Mouse (Mus musculus): Measurements from ENCODE around the gene Cbln3. TPM values are rescaled to one million over a fixed set of nuclear protein-coding genes. Genes with fewer than 3 reads are reported as not detected.

Cbln3 gene
- polyA plus RNA-seq (2012; rRNA removed; ENCODE audit: low replicate concordance): 0.13 and 0.48 TPM in 2 replicates

DNA sequence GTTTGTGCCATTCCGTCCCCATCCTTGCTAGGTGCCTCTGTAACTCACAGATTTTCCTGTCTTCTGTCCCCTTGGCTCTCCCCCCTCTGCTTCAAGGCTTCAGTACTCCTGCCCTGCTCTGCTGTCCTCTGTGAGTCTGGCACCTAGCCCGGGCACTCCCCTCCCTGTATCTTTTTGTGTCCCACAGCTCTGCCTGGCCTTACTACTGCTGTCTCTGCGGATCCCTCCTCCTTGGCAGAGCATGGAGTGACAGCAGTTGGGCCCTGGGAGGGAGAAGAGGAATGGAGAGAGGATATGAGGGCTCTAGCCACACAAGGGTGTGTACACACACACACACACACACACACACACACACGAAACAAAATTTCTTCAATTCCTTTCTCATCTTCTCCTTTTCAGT lies at the start of gene Cbln3:
Gene Cbln3, minus strand, starts transcription at position 227 of the 400 bp plus-strand sequence.

DNA sequence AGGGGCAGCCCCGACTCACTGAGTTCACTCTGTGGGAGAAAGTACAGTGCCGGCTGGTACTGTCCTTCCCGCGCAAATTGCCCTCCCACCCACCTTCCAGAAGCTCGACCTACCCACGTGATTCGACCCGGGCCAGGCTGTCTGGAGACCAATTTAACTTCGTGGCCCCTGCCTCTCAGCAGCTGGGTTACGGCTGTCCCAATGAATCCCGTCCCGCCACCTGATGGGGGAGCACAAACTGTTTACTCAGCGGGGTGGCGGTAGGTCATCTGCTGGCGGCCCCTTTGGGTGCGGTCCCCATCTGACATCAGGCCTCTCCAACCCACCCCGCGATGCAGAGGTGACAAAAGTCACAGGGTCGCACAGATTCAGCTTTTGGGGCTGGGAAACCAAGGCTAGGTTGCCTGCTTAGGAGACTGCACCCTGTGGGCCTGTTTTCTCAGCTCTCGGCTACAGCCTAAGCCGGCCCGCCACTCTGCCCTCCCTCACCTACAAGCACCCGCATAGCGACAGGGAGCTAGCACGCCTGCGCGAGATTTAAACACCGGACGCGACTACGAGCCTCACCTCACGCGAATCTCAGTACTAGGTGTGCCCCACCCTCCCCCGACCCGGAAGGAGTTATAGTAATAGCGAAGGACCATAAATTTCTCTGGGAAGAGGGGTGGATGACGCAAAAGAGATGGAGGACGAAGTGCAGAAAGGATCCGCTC lies 15.7 kb upstream of the Cbln3 start, which contains the start of gene Sdr39u1:
Gene Sdr39u1, minus strand, starts transcription at position 593 of the 713 bp plus-strand sequence.

DNA sequence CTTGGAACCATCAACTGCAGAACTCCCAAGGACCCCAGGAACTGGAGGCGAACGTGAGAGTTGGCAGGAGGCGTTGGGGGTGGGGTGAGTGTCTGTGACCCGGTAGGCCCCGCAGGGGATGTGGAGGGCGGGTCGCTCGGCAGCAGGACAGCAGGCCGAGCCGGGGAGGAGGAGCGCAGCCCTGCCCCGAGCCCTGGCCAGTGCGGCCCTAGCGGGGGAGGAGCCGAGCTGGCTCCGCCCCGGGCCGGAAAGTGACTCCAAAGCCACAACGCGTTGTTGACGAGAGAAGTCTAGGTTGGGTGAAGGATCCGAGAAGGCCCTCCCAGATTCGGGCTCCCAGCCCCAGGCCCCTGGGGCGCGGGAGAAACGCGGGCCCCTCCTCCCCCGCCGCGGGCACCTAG lies 521 bp upstream of the Cbln3 start, which contains the start of gene Khnyn:
Gene Khnyn, plus strand, starts transcription at position 235 of the 401 bp plus-strand sequence.

DNA sequence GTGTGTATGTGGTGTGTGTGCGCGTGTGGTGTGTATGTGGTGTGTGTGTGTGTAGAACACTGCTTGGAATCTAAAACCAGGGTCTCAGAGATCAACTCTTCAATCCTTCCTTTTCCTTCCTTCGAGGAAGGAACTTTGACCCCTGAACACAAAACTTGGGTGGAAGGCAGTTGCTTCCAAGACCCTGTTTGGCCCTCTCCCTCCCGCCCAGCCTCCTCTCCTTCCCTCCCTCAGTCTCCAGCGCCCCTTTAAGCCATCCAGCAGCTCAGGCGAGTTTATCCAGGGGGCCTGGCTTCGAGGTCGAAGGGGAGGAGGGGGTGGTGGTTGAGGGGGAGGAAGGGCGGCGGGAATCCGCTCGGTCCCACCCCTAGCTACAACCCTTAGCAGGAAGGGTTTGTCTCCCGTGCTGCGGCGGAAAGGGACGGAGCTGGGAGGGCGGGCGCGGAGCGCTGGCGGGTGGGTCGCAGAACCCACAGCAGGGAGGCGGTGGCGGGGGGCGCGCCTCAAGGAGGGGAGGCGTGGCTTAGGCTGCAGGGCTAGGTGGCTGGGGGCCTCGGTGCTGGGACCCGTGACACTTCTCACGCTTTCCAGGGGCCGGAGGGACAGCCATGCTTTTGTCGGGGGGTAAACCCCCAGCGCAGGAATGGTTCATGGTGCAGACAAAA lies 30.4 kb downstream of the Cbln3 start, which contains the start of gene Nynrin:
Gene Nynrin, plus strand, starts transcription at position 390 of the 665 bp plus-strand sequence.

Other genes starting within 250 kb of the Cbln3 start
- gene Ipo4, start 248.4 kb downstream of the Cbln3 start, polyA plus RNA-seq (2012; rRNA removed; ENCODE audit: low replicate concordance): 115 and 240 TPM in 2 replicates
- gene Gm49378, start 246.5 kb downstream of the Cbln3 start, polyA plus RNA-seq (2012; rRNA removed; ENCODE audit: low replicate concordance): 1.3 and 8.1 TPM in 2 replicates
- gene Tm9sf1, start 240.6 kb downstream of the Cbln3 start, polyA plus RNA-seq (2012; rRNA removed; ENCODE audit: low replicate concordance): 73.5 and 94.8 TPM in 2 replicates
- gene Tssk4, start 234.2 kb downstream of the Cbln3 start, polyA plus RNA-seq (2012; rRNA removed; ENCODE audit: low replicate concordance): 0.77 and 1.5 TPM in 2 replicates
- gene Mdp1, start 223.9 kb downstream of the Cbln3 start, polyA plus RNA-seq (2012; rRNA removed; ENCODE audit: low replicate concordance): 31.3 and 35.2 TPM in 2 replicates
- gene Gmpr2, start 212.5 kb downstream of the Cbln3 start, polyA plus RNA-seq (2012; rRNA removed; ENCODE audit: low replicate concordance): 28.6 and 31.3 TPM in 2 replicates
- gene Nedd8, start 212.3 kb downstream of the Cbln3 start, polyA plus RNA-seq (2012; rRNA removed; ENCODE audit: low replicate concordance): 292 and 416 TPM in 2 replicates
- 12.3 and 17.1 TPM in 2 replicates for gene Tinf2, start 202.6 kb downstream of the Cbln3 start, polyA plus RNA-seq (2012; rRNA removed; ENCODE audit: low replicate concordance)
- 0.60 and 2.2 TPM in 2 replicates for gene Tgm1, start 170.5 kb downstream of the Cbln3 start, polyA plus RNA-seq (2012; rRNA removed; ENCODE audit: low replicate concordance)
- gene Rabggta, start 162.1 kb downstream of the Cbln3 start, polyA plus RNA-seq (2012; rRNA removed; ENCODE audit: low replicate concordance): 34.6 and 47.9 TPM in 2 replicates
- 95.6 and 110 TPM in 2 replicates for gene Dhrs1, start 138.7 kb downstream of the Cbln3 start, polyA plus RNA-seq (2012; rRNA removed; ENCODE audit: low replicate concordance)
- 14.6 and 30.0 TPM in 2 replicates for gene Nop9, start 138.7 kb downstream of the Cbln3 start, polyA plus RNA-seq (2012; rRNA removed; ENCODE audit: low replicate concordance)
- gene Cideb, start 125.9 kb downstream of the Cbln3 start, polyA plus RNA-seq (2012; rRNA removed; ENCODE audit: low replicate concordance): 2.5 and 4.1 TPM in 2 replicates
- gene Ltb4r2, start 123.0 kb downstream of the Cbln3 start, polyA plus RNA-seq (2012; rRNA removed; ENCODE audit: low replicate concordance): 0.06 and 0.14 TPM in 2 replicates
- gene Ltb4r1, start 118.4 kb downstream of the Cbln3 start, polyA plus RNA-seq (2012; rRNA removed; ENCODE audit: low replicate concordance): 2.3 and 4.5 TPM in 2 replicates
- 29.4 and 44.4 TPM in 2 replicates for gene Adcy4, start 100.3 kb downstream of the Cbln3 start, polyA plus RNA-seq (2012; rRNA removed; ENCODE audit: low replicate concordance)
- gene Ripk3, start 95.5 kb downstream of the Cbln3 start, polyA plus RNA-seq (2012; rRNA removed; ENCODE audit: low replicate concordance): 14.6 and 21.8 TPM in 2 replicates
- gene Nfatc4, start 61.2 kb downstream of the Cbln3 start, polyA plus RNA-seq (2012; rRNA removed; ENCODE audit: low replicate concordance): 17.6 and 94.3 TPM in 2 replicates
- gene Nynrin, start 30.4 kb downstream of the Cbln3 start, polyA plus RNA-seq (2012; rRNA removed; ENCODE audit: low replicate concordance): 5.7 and 24.4 TPM in 2 replicates
- gene Khnyn, start 555 bp upstream of the Cbln3 start, polyA plus RNA-seq (2012; rRNA removed; ENCODE audit: low replicate concordance): 17.0 and 28.5 TPM in 2 replicates
- gene Sdr39u1, start 15.9 kb upstream of the Cbln3 start, polyA plus RNA-seq (2012; rRNA removed; ENCODE audit: low replicate concordance): 66.2 and 69.6 TPM in 2 replicates
- gene Cma1, start 60.3 kb upstream of the Cbln3 start, polyA plus RNA-seq (2012; rRNA removed; ENCODE audit: low replicate concordance): 2.2 and 10.2 TPM in 2 replicates
- not detected in 2 replicates for gene Cma2, start 66.6 kb upstream of the Cbln3 start, polyA plus RNA-seq (2012; rRNA removed; ENCODE audit: low replicate concordance)
- not detected in 2 replicates for gene Mcpt1, start 133.6 kb upstream of the Cbln3 start, polyA plus RNA-seq (2012; rRNA removed; ENCODE audit: low replicate concordance)
- gene Mcpt9, start 146.1 kb upstream of the Cbln3 start, polyA plus RNA-seq (2012; rRNA removed; ENCODE audit: low replicate concordance): not detected in 2 replicates
- gene Mcpt2, start 157.6 kb upstream of the Cbln3 start, polyA plus RNA-seq (2012; rRNA removed; ENCODE audit: low replicate concordance): not detected in 2 replicates
- gene Mcpt4, start 177.9 kb upstream of the Cbln3 start, polyA plus RNA-seq (2012; rRNA removed; ENCODE audit: low replicate concordance): 1.1 and 8.6 TPM in 2 replicates
- not detected in 2 replicates for gene Mcpt8, start 200.9 kb upstream of the Cbln3 start, polyA plus RNA-seq (2012; rRNA removed; ENCODE audit: low replicate concordance)
- gene Ctsg, start 218.2 kb upstream of the Cbln3 start, polyA plus RNA-seq (2012; rRNA removed; ENCODE audit: low replicate concordance): not detected in 2 replicates
- 0.14 TPM in 1 of 2 replicates, not detected in the other for gene Gzme, start 236.2 kb upstream of the Cbln3 start, polyA plus RNA-seq (2012; rRNA removed; ENCODE audit: low replicate concordance)
- gene Gzmd, start 248.2 kb upstream of the Cbln3 start, polyA plus RNA-seq (2012; rRNA removed; ENCODE audit: low replicate concordance): 0.86 TPM in 1 of 2 replicates, not detected in the other

All from subcutaneous adipose tissue, adult 2 months (tissue).